Mouse (Mus musculus) small intestine, adult 2 months (tissue): ENCODE data around the gene St6galnac6. TPM values are rescaled to one million over a fixed set of nuclear protein-coding genes. Genes with fewer than 3 reads are reported as not detected.
A peak's percentile ranks its signal among the peaks of the same experiment; 100 is the strongest.

Experiments used
- H3K27ac ChIP-seq: fragments of 200-500 bp; 2 replicates; pipeline ENCODE4 v1.5.1; 2012; ENCODE audit warnings: low read depth, low read length, control low read depth, inconsistent platforms; ENCODE audit not compliant: insufficient read depth
- H3K27me3 ChIP-seq: fragments of 200-500 bp; 2 replicates; pipeline ENCODE4 v1.6.1; 2012; ENCODE audit warnings: mild to moderate bottlenecking, moderate library complexity, low read length, inconsistent platforms; ENCODE audit not compliant: control insufficient read depth, insufficient read depth
- H3K36me3 ChIP-seq: fragments of 200-500 bp; 2 replicates; pipeline ENCODE4 v1.6.1; 2012; ENCODE audit warnings: mild to moderate bottlenecking, low read length, control low read depth, inconsistent platforms; ENCODE audit not compliant: control insufficient read depth, insufficient read depth
- H3K4me1 ChIP-seq: fragments of 200-500 bp; 2 replicates; pipeline ENCODE4 v1.6.1; 2012; ENCODE audit warnings: low read length, inconsistent platforms, mixed read lengths; ENCODE audit not compliant: control insufficient read depth, insufficient read depth, insufficient read length
- H3K4me3 ChIP-seq: fragments of 200-500 bp; 2 replicates; pipeline ENCODE4 v1.5.1; 2012; ENCODE audit warnings: low read depth, mild to moderate bottlenecking, control low read depth, inconsistent platforms, low read length, moderate library complexity
- CTCF ChIP-seq: fragments of 200-500 bp; IDR thresholded peaks from 2 replicates; pipeline ENCODE4 v1.5.1; 2012; ENCODE audit warnings: low read depth, mild to moderate bottlenecking, control low read depth, inconsistent platforms, low read length, moderate library complexity, mixed read lengths; ENCODE audit not compliant: insufficient replicate concordance, insufficient read length; ENCODE audit errors: extremely low read depth
- POLR2A ChIP-seq: fragments of 200-500 bp; IDR thresholded peaks from 2 replicates; pipeline ENCODE4 v1.6.1; 2012; ENCODE audit warnings: low read depth, mild to moderate bottlenecking, control low read depth, inconsistent platforms, low read length, moderate library complexity
- WGBS: fragments of 180-500 bp; shearing (Covaris S2); methylation state at CpG from one replicate; pipeline ENCODE4 v1.1.7; 2018; 5-methylcytosine and 5-hydroxymethylcytosine counted together
- polyA plus RNA-seq: library from polyadenylated mRNA; depleted of rRNA; stranded (reverse); fragments of >200 nt; gene quantifications from 2 replicates; pipeline ENCODE4 v1.2.3, GENCODE M21; 2012

Gene St6galnac6
- polyA plus RNA-seq, 1 experiment = 18.2 TPM

- Histone ChIP-seq H3K27ac (peak within 1 kb of the TSS; percentile 86), H3K4me1 (no peaks in the 10 kb centered on the region; the same call in 1 of the 2 replicates), H3K4me3 (peak within 1 kb of the TSS; percentile 68), H3K27me3 (no peaks in the 10 kb centered on the region), H3K36me3 (no peaks in the 10 kb centered on the region)
- TF ChIP-seq POLR2A (peak; percentile 23; the same call in 1 of the 2 replicates), CTCF (no peak)
- WGBS = 60% methylated on average over 31 of the region's 31 CpGs
Observed at GRCm38 (mm10) chr2:32646379-32647056, 47.0 kb downstream of the St6galnac6 start, which contains the start of gene Eng. Gene Eng (plus strand): TSS chr2:32646595.

DNA sequence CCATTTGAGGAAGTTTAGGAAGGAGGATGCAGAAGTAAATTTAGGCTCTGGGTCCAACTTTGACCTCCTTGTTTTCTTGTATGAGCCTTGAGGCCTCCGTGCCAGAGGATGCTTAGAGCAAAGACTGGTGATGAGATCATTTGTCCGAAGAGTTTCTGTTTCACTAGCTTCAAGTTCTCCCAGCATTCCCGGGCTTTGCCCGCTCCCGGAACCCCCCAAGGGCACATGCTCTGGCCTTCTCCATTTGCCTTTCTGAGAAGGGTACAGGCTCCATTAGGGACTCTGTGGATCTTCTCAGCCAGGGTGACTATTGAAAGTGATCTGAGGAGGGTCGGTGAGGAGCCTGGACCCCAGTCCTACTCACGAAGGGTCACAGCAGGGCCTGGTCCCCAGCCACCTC lies 47.9 kb downstream of the St6galnac6 start:
- TF ChIP-seq CTCF (no peak), POLR2A (no peak)
- H3K27ac ChIP-seq = peak overlapping the region; percentile 86
- H3K4me1 ChIP-seq = no peaks in the 10 kb centered on the region; the same call in 1 of the 2 replicates
- no peaks in the 10 kb centered on the region for H3K36me3 ChIP-seq
- peak overlapping the region; percentile 35 for H3K4me3 ChIP-seq
- WGBS = 72% methylated on average over 7 of the region's 7 CpGs
- H3K27me3 ChIP-seq = no peaks in the 10 kb centered on the region

GRCm38 (mm10) chr2:32653764-32654163 lies 54.3 kb downstream of the St6galnac6 start:
- H3K4me1 ChIP-seq = no peaks in the 10 kb centered on the region
- H3K27me3 ChIP-seq = no peaks in the 10 kb centered on the region
- 0 out of 2 replicates have a peak overlapping the region, but pooled peaks have one; percentile 9 for H3K27ac ChIP-seq
- WGBS = 71% methylated on average over 7 of the region's 7 CpGs
- no peak for TF ChIP-seq CTCF
- TF ChIP-seq POLR2A = no peak
- no peak overlapping the region for H3K4me3 ChIP-seq
- H3K36me3 ChIP-seq = no peaks in the 10 kb centered on the region

DNA sequence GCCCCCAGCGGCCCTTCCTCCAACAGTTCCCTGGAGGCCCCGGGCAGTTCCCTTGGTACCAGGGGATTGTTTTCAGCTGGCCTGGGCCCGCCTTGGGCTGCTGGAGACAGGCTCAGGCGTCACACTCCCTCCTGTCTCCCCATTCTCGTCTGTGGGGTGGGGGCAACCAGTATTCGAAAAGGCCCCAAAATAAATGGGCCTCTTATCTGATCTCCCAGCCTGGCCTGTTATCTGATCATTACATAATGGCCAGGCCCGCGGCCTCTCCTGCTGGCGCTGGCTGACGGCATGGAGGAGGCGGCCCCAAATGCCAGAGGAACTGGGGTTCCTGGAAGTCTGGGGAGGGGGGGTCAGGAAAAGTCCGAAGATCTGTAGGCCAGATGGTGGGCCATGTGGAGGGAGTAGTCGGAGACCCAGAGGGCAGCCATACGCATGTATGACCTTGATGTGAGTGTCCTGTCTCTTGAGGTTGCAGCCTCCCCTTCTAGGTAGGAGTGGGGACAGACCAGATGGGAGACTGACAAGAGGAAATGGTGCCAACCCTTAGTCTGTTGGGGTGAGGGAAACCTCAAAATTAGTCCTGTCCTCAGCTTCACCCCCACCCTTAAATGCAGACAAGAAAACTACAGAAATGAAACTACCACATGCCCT lies 55.4 kb downstream of the St6galnac6 start:
- 82% methylated on average over 14 of the region's 14 CpGs for WGBS
- Histone ChIP-seq H3K27ac (peak overlapping the region; percentile 64), H3K36me3 (no peaks in the 10 kb centered on the region), H3K27me3 (no peaks in the 10 kb centered on the region), H3K4me3 (no peak overlapping the region), H3K4me1 (no peaks in the 10 kb centered on the region)
- TF ChIP-seq CTCF (no peak), POLR2A (no peak)

- Histone ChIP-seq H3K4me1 (no peaks in the 10 kb centered on the region), H3K27ac (peak overlapping the region; percentile 64), H3K4me3 (no peak overlapping the region), H3K27me3 (no peaks in the 10 kb centered on the region), H3K36me3 (no peaks in the 10 kb centered on the region)
- 77% methylated on average over 3 of the region's 3 CpGs for WGBS
- TF ChIP-seq CTCF = no peak
- no peak for TF ChIP-seq POLR2A
Observed at GRCm38 (mm10) chr2:32655394-32655744, 55.9 kb downstream of the St6galnac6 start.

DNA sequence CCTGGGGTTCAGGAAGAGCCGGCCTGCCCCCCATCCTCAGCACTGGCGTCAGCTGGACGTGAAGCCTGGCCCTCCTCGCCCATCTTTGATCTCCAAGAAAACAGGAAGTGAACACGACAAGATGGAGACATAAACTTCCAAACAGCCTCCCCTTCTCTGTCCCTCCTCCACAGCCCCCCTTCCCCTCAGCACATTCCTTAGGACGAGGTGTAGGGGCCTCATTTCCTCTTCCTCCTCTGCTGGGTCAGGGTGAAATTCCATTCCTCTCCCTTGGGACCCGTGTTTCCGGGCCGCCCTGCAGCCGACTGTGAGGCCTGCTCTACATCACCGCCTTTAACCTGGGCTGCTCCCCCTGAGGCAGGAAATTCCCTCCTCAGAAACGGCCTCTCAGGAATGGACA lies 56.3 kb downstream of the St6galnac6 start:
- H3K4me3 ChIP-seq = no peak overlapping the region
- H3K4me1 ChIP-seq = no peaks in the 10 kb centered on the region
- WGBS = 66% methylated on average over 12 of the region's 12 CpGs
- H3K36me3 ChIP-seq = no peaks in the 10 kb centered on the region
- H3K27me3 ChIP-seq = no peaks in the 10 kb centered on the region
- peak overlapping the region; percentile 64 for H3K27ac ChIP-seq
- TF ChIP-seq CTCF (no peak), POLR2A (no peak)

GRCm38 (mm10) chr2:32658873-32659272 lies 59.4 kb downstream of the St6galnac6 start:
- H3K4me3 ChIP-seq = no peak overlapping the region
- H3K27me3 ChIP-seq = no peaks in the 10 kb centered on the region
- no peaks in the 10 kb centered on the region for H3K4me1 ChIP-seq
- 84% methylated on average over 2 of the region's 2 CpGs for WGBS
- H3K36me3 ChIP-seq = no peaks in the 10 kb centered on the region
- H3K27ac ChIP-seq = no peak overlapping the region
- no peak for TF ChIP-seq CTCF
- no peak for TF ChIP-seq POLR2A
